Mouse (Mus musculus): ENCODE measurements around the gene Ociad2.

GRCm38 (mm10) chr5:73381976-73382540 is 41.2 kb upstream of the Ociad2 start:
- TF ChIP-seq POLR2A (IDR thresholded peaks at IDR 0.05; ENCODE audit: control insufficient read depth, low read depth, low read length) (no peak), CTCF (IDR thresholded peaks at IDR 0.05; ENCODE audit: control insufficient read depth, insufficient read depth, insufficient replicate concordance, low read depth, low read length) (no peak)
